Comparison of ENCODE assay signal across 9 mouse cellular contexts in genomic region chr2:165875406-165875955, GRCm38 (mm10). TPM values are rescaled to one million over a fixed set of nuclear protein-coding genes. Genes with fewer than 3 reads are reported as not detected.
A peak's percentile ranks its signal among the peaks of the same experiment; 100 is the strongest.
DNase-seq lines count a peak whose midpoint lies in the region; ATAC-seq and TF ChIP-seq lines count a peak whose summit lies in the region.
"Had no signal": no experiment of that assay in that cellular context is flagged by ENCODE, and none has a peak within 500 bp of the region (broad histone marks: within the 10 kb centered on the region; RNA-seq: fewer than 3 reads in every experiment).

No protein-coding gene starts in this region.

- no peak for DNase-seq in kidney, postnatal 36 days
- no peak for DNase-seq in embryonic facial prominence, embryonic 11.5 days (ENCODE audit: low spot score)
- DNase-seq in hindbrain, embryonic 14.5 days (ENCODE audit: low spot score), result no peak
- peak; percentile 54 for DNase-seq in midbrain, embryonic 14.5 days
- DNase-seq in frontal cortex, postnatal 14 days (ENCODE audit: low spot score in 2 of 2), result no peak
- DNase-seq in spleen, postnatal 14 days (ENCODE audit: low spot score in 2 of 2), result no peak
- no peak for DNase-seq in thymus, adult 2 months

- H3K4me2 ChIP-seq in kidney, embryonic 15.5 days, result peak overlapping the region; percentile 49
- H3K4me2 ChIP-seq in embryonic facial prominence, embryonic 11.5 days (ENCODE audit: low read depth, low read length), result no peak overlapping the region
- H3K4me2 ChIP-seq in hindbrain, embryonic 14.5 days (replicated peaks), result peak overlapping the region; percentile 84
- H3K4me2 ChIP-seq in midbrain, embryonic 14.5 days (ENCODE audit: low read length), result peak overlapping the region; percentile 81

- no peak for TF ChIP-seq POLR2A in thymus, adult 2 months (IDR thresholded peaks at IDR 0.05; ENCODE audit: control insufficient read depth, extremely low read depth, insufficient read depth, low read length, poor library complexity)

- H3K27me3 ChIP-seq in kidney, embryonic 15.5 days, result no peaks in the 10 kb centered on the region
- H3K27me3 ChIP-seq in embryonic facial prominence, embryonic 11.5 days (ENCODE audit: control insufficient read depth, insufficient read depth, low read length), result no peaks in the 10 kb centered on the region
- no peaks in the 10 kb centered on the region for H3K27me3 ChIP-seq in hindbrain, embryonic 14.5 days (ENCODE audit: control insufficient read depth, insufficient read depth, low read length)
- H3K27me3 ChIP-seq in midbrain, embryonic 14.5 days (ENCODE audit: control insufficient read depth, insufficient read depth, low read length), result no peaks in the 10 kb centered on the region
- H3K27me3 ChIP-seq in thymus, adult 2 months (ENCODE audit: control insufficient read depth, insufficient read depth, low read length), result no peaks in the 10 kb centered on the region
- H3K27me3 ChIP-seq: Patski had no signal

- peaks cover 74% of the 10 kb centered on the region for H3K4me1 ChIP-seq in kidney, embryonic 15.5 days
- peaks cover 35% of the 10 kb centered on the region for H3K4me1 ChIP-seq in embryonic facial prominence, embryonic 11.5 days (ENCODE audit: control insufficient read depth, insufficient read depth, low read length)
- H3K4me1 ChIP-seq in hindbrain, embryonic 14.5 days (replicated peaks; ENCODE audit: control insufficient read depth, insufficient read depth, low read length), result peaks cover 75% of the 10 kb centered on the region
- H3K4me1 ChIP-seq in midbrain, embryonic 14.5 days (ENCODE audit: control insufficient read depth, insufficient read depth, low read length), result peaks cover 78% of the 10 kb centered on the region
- H3K4me1 ChIP-seq in thymus, adult 2 months (replicated peaks; ENCODE audit: control insufficient read depth, insufficient read depth, low read length), result peaks cover 30% of the 10 kb centered on the region

- no peak for TF ChIP-seq CTCF in thymus, adult 2 months (IDR thresholded peaks at IDR 0.05; ENCODE audit: borderline replicate concordance, control insufficient read depth, extremely low read depth, insufficient read depth, low read length, poor library complexity)

- no peak; the same call in 1 of the 2 replicates for ATAC-seq in kidney, embryonic 15.5 days (replicated peaks; ENCODE audit: low FRiP score)
- no peak for ATAC-seq in embryonic facial prominence, embryonic 11.5 days (replicated peaks; ENCODE audit: insufficient number of reproducible peaks, low FRiP score, low TSS enrichment, low read depth)
- 0 out of 2 replicates have a peak, but pooled peaks have one; percentile 9 for ATAC-seq in hindbrain, embryonic 14.5 days (ENCODE audit: low FRiP score)
- no peak for ATAC-seq in midbrain, embryonic 14.5 days (ENCODE audit: low FRiP score, low TSS enrichment)

- no peaks in the 10 kb centered on the region for H3K9me3 ChIP-seq in kidney, embryonic 15.5 days (replicated peaks)
- H3K9me3 ChIP-seq in embryonic facial prominence, embryonic 11.5 days (replicated peaks; ENCODE audit: control insufficient read depth, low read length), result no peaks in the 10 kb centered on the region
- no peaks in the 10 kb centered on the region for H3K9me3 ChIP-seq in hindbrain, embryonic 14.5 days (ENCODE audit: control insufficient read depth, low read length)
- H3K9me3 ChIP-seq in midbrain, embryonic 14.5 days (ENCODE audit: control insufficient read depth, low read length), result no peaks in the 10 kb centered on the region

- H3K9ac ChIP-seq in kidney, embryonic 15.5 days, result peak overlapping the region; percentile 43; the same call in 1 of the 2 replicates
- peak overlapping the region; percentile 50 for H3K9ac ChIP-seq in embryonic facial prominence, embryonic 11.5 days (replicated peaks; ENCODE audit: low read length)
- peak overlapping the region; percentile 74 for H3K9ac ChIP-seq in hindbrain, embryonic 14.5 days
- H3K9ac ChIP-seq in midbrain, embryonic 14.5 days (replicated peaks; ENCODE audit: low read length), result peak overlapping the region; percentile 50

- WGBS in kidney, embryonic 15.5 days, result 16% methylated on average over 13 of the region's 13 CpGs
- WGBS in embryonic facial prominence, embryonic 11.5 days, result 31% methylated on average over 13 of the region's 13 CpGs
- 12% methylated on average over 13 of the region's 13 CpGs for WGBS in hindbrain, embryonic 14.5 days
- whole genome bisulfite sequencing in midbrain, embryonic 14.5 days, result 21% methylated on average over 13 of the region's 13 CpGs
- WGBS in thymus, adult 2 months, result 80% methylated on average over 13 of the region's 13 CpGs

- 0 out of 2 replicates have a peak overlapping the region, but pooled peaks have one; percentile 11 for H3K4me3 ChIP-seq in kidney, embryonic 15.5 days (replicated peaks)
- H3K4me3 ChIP-seq in embryonic facial prominence, embryonic 11.5 days (ENCODE audit: low read depth, low read length), result no peak overlapping the region
- peak overlapping the region; percentile 10 for H3K4me3 ChIP-seq in hindbrain, embryonic 14.5 days (replicated peaks; ENCODE audit: low read length)
- peak overlapping the region; percentile 20 for H3K4me3 ChIP-seq in midbrain, embryonic 14.5 days (replicated peaks; ENCODE audit: low read depth, low read length)
- H3K4me3 ChIP-seq in thymus, adult 2 months (ENCODE audit: control insufficient read depth, insufficient read depth, low read length), result no peak overlapping the region

- peak overlapping the region; percentile 96 for H3K27ac ChIP-seq in kidney, embryonic 15.5 days
- H3K27ac ChIP-seq in embryonic facial prominence, embryonic 11.5 days (replicated peaks; ENCODE audit: low read depth, low read length), result peak overlapping the region; percentile 83
- peak overlapping the region; percentile 97 for H3K27ac ChIP-seq in hindbrain, embryonic 14.5 days
- peak overlapping the region; percentile 92 for H3K27ac ChIP-seq in midbrain, embryonic 14.5 days (replicated peaks; ENCODE audit: low read depth, low read length)
- no peak overlapping the region for H3K27ac ChIP-seq in thymus, adult 2 months (ENCODE audit: control insufficient read depth, insufficient read depth, low read length)

- peaks cover 43% of the 10 kb centered on the region for H3K36me3 ChIP-seq in kidney, embryonic 15.5 days
- H3K36me3 ChIP-seq in embryonic facial prominence, embryonic 11.5 days (replicated peaks; ENCODE audit: control insufficient read depth, insufficient read depth, low read depth, low read length), result peaks cover 4% of the 10 kb centered on the region
- peaks cover 33% of the 10 kb centered on the region for H3K36me3 ChIP-seq in hindbrain, embryonic 14.5 days (replicated peaks; ENCODE audit: control insufficient read depth, insufficient read depth)
- H3K36me3 ChIP-seq in midbrain, embryonic 14.5 days (ENCODE audit: control insufficient read depth, insufficient read depth, low read length), result peaks cover 26% of the 10 kb centered on the region
- peaks cover 20% of the 10 kb centered on the region for H3K36me3 ChIP-seq in thymus, adult 2 months (ENCODE audit: control insufficient read depth, insufficient read depth, low read length)

RNA-seq across cellular contexts. Expression of gene Zmynd8, which starts 23.3 kb away (rescaled TPM):
- 67.1 and 68.3 TPM in 2 replicates for polyA plus RNA-seq in kidney, embryonic 15.5 days (2015; fragmentation: Nextera tagmentation; extraction: Ambion mirVana)
- polyA plus RNA-seq in embryonic facial prominence, embryonic 11.5 days (2014; fragmentation: Nextera tagmentation; extraction: Ambion mirVana), result 36.1 and 36.8 TPM in 2 replicates
- polyA plus RNA-seq in hindbrain, embryonic 14.5 days (2014; fragmentation: Nextera tagmentation; extraction: Ambion mirVana), result 55.4 and 63.4 TPM in 2 replicates
- polyA plus RNA-seq in midbrain, embryonic 14.5 days (2014; fragmentation: Nextera tagmentation; extraction: Ambion mirVana), result 64.4 and 67.8 TPM in 2 replicates
- polyA plus RNA-seq in thymus, adult 2 months (2012; rRNA removed), result 30.3 and 30.9 TPM in 2 replicates

Comparison
In these comparisons a context has a peak if more than half of its experiments do, and no peak if none do; other contexts are left out.
1. H3K4me3 ChIP-seq: peak in kidney, embryonic 15.5 days (single experiment), hindbrain, embryonic 14.5 days (single experiment) and midbrain, embryonic 14.5 days (single experiment); none in embryonic facial prominence, embryonic 11.5 days (single experiment) and thymus, adult 2 months (single experiment).
2. Peak in every context shown above with its lines, with median percentiles within 50 percentile points of each other: H3K9ac ChIP-seq.